Mouse (Mus musculus): ENCODE results near the gene Sub1.

Gene Sub1

GRCm38 (mm10) chr15:11996883-11997282 lies at the start of gene Sub1:
TSS of gene Sub1 (minus strand) at chr15:11996983.
- no peak for DNase-seq (ENCODE audit: low read depth)

- DNase-seq (ENCODE audit: low read depth), result no peak
Observed at GRCm38 (mm10) chr15:12040407-12040710, 43.6 kb upstream of the Sub1 start.

DNA sequence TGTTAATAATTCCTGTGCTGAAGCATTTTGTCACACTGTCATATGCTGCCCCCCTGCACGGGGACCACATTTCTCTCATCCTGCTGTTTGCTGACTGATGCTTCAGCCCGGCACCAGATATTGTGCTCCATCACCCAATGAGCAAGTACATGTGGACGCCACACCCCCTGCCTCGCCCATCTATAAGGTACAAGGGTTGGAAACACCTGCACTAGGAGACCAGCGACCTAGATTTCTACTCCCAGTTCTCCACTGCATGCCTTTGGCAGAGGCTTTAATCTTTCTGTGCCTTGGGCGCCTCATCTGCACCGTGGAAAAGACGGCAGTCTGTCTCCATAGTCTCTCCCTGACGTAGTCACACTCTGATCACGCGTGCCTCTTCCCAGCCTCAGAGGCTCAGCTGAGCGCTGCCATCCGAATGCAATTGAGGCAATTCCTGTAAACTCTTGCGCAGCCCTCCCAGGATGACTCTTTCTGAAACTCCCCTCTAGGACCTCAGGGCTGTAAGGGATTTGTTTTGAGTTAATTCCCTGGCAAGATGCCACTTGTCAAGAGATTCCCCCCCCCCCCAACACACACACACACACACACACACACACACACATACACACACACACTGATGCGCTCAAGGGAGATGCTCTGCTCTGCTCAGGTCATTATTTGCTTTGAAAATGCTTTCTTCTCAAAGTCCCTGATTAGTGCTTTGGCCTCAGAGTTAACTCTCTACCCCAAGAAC lies 43.1 kb upstream of the Sub1 start:
- DNase-seq (ENCODE audit: low read depth), result peak; percentile 37

DNA sequence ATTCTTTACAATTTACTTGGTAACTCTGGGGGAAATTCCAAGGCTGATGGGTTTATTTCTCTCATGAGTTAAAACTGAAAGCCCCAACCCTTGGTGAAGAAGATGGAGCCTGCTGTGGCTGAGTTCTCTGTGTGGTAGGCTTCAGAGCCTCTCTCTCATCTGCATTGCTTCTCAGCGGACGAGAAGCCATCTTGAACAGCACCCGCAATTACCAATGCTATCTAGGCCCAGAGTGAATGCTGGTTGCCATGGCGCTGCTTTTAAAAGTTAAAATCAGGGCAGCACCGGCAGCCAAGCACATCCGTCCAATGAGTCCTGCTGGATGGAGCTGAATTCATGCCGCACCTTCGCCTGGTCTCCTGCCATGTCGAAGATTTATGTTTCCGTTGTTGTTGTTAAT lies 42.5 kb upstream of the Sub1 start:
- DNase-seq (ENCODE audit: low read depth), result no peak

- DNase-seq (ENCODE audit: low read depth), result peak; percentile 48
Observed at GRCm38 (mm10) chr15:12037866-12038625, 41.3 kb upstream of the Sub1 start.

GRCm38 (mm10) chr15:12037217-12037616 lies 40.4 kb upstream of the Sub1 start:
- DNase-seq (ENCODE audit: low read depth), result peak; percentile 62

- no peak for DNase-seq (ENCODE audit: low read depth)
Observed at GRCm38 (mm10) chr15:12036675-12037074, 39.9 kb upstream of the Sub1 start.

DNA sequence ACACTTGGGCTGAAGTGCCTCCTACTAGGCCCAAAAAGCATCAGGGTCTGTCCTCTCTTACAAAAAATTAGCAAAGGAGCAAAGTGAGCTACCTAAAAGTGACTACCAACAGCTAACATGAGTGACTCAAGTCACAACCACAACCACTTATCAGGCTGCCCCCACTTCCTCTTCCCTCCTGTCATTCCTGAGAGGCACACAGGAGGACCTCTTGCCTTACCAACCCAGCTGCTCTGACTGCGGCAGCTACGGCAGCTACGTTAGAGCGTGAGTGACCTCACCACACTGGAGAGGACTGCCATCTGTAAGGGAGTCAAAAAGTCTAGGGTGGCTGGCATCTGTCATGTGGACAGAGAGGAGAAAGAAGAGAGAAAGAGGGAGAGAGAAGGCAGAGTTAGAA lies 37.5 kb upstream of the Sub1 start:
- DNase-seq (ENCODE audit: low read depth), result no peak

DNA sequence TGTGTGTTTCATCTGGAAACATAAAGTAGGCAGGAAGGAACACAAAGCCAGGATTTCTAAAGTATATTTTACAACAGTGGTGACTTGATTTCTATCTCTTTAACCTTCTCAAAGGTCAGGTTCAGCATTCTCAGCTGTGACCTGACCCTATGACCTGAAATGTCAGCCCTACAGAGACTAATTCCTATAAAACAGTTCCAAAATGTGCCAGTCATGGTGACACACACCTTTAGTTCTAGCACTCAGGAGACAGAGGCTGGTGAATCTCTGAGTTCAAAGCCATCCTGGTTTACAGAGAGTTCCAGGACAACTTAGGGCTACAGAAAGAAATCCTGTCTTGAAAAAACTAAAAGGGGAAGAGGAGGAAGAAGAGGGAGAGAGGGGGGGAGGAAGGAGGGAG lies 36.4 kb upstream of the Sub1 start:
- no peak for DNase-seq (ENCODE audit: low read depth)

DNA sequence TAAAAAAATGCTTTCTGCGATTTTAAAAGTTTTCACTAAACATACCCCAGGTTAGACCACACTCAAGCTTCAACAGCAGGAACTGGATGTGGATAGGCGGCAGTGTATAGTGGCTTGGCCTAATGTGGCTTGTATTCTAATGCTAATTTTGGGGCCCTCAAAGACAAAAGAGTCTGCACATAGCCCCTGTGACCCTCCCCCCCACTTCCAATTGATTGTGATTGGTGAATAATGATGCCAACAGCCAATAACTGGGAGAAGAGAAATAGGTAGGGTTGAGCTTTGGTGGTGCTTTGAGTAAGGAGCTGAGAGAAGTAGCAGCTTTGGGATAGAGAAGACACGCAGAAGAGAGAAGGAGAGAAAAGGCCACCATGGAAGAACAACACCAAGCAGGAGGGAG lies 35.7 kb upstream of the Sub1 start:
- no peak for DNase-seq (ENCODE audit: low read depth)

GRCm38 (mm10) chr15:12031861-12032260 lies 35.1 kb upstream of the Sub1 start:
- DNase-seq (ENCODE audit: low read depth), result no peak

DNA sequence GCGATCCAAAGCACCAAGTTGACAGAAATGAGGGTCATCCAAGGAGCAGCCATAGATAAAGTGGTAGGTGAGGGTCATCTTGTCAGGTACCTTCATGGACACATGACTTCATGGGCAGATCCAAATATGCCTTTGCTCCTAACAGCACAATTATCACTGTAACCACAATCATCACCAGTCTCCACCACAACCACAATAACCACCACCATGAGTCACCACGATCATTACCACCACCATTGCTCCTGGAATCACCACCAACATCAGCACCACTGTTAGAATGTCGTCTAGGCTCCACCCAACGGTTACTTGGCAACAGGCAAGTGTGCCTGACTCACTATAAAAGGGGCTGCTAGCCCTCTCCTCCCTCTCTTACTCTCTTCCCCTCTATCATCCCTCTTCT lies 33.4 kb upstream of the Sub1 start:
- peak; percentile 45 for DNase-seq (ENCODE audit: low read depth)

DNA sequence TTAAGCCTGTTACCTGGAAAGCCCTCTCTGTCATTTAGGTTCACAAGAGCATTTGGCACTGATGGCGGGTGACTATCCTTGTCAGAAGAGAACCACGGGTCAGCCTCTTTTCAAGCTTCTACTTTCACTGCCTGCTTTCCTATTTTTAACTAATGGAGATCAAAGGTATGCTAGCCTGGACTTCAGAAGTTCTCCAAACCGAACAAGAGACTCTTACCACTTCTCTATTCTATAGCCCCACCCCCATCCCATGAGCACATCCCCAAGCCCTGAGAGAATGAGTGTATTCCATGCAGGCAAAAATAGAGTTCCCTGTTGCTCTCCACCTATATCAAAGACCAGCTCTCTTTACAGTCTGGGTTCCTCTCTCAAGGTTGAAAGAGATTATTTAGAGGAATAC lies 31.0 kb upstream of the Sub1 start:
- no peak for DNase-seq (ENCODE audit: low read depth)

DNA sequence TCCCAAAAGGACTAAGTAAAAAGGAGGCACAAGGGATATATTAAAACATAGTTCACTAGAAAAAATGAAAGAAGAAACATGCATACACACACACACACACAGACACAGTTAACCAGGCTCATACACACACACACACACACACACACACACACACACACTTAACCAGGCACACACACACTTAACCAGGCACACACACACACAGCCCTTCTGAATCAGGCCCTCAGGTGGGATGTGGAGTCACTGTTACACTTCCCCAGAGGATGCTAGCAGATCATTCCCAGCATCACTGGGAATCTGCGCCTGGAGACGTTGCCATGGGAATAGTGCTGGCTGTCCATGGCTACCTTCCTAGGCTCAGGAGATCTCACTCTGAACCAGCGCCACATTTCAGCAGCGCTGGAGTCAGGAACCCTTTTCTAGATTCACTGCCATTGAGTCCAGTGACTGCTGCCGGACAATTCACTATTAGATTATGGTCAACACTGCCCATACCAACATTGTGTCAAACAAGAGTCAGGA lies 30.2 kb upstream of the Sub1 start:
- no peak for DNase-seq (ENCODE audit: low read depth)

- no peak for DNase-seq (ENCODE audit: low read depth)
Observed at GRCm38 (mm10) chr15:12026026-12026425, 29.2 kb upstream of the Sub1 start.

- DNase-seq (ENCODE audit: low read depth), result no peak
Observed at GRCm38 (mm10) chr15:12025341-12025740, 28.6 kb upstream of the Sub1 start.

DNA sequence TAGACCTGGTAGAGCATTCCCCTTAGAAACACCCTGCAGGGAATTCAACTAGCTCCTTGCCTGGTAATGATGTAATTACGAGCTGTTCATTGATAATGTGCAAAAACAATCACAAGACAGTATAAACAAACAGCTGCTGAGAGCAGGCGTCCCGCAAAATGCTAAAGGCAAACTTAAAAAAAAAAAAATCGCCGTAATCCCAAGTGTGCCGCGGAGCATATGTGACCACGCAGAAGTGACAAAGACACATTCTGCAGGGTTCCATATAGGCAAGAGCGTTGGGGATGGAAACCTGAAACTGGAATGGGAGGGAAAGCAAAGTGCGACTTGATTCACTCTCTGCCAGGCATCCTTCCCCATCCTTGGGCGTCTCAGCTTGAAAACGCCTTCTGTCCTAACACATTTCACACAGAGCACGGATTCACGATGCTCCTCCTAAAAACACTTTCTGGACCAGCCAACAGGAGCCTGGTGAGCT lies 28.0 kb upstream of the Sub1 start:
- DNase-seq (ENCODE audit: low read depth), result no peak

DNA sequence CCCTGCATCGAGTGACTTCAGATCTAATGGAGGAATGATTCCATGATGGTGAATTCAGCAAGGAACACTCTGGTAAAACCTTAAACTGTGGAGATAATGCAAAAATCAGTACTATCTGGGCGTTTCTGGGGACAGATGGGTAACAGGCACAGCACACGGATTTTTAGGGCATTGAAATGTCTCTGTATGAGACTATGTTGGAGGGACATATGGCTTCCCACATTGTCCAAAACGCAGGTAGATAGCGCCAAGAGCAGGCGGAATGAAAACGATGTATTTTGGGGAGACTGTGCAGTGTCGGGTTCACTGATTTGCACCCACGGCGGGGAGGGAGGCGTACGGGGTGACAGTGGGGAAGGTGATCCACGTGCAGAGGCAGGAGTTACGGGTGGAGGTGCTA lies 22.7 kb upstream of the Sub1 start:
- no peak for DNase-seq (ENCODE audit: low read depth)

DNA sequence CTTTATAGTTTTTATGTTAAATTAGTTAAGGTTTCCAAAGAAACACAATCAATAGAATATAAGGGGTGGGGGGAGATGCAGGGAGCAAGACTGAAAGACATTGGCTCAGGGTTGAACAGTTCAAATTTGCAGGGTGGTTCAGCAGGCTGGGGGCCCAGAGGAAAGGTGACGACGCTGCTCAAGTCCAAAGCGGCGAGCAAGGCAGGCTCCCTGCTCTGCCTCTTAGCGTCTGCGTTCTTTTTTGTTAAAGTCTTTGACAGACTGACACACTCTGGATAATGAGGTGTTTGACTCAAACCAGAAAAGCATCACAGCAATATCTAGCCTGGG lies 21.6 kb upstream of the Sub1 start:
- no peak for DNase-seq (ENCODE audit: low read depth)

DNA sequence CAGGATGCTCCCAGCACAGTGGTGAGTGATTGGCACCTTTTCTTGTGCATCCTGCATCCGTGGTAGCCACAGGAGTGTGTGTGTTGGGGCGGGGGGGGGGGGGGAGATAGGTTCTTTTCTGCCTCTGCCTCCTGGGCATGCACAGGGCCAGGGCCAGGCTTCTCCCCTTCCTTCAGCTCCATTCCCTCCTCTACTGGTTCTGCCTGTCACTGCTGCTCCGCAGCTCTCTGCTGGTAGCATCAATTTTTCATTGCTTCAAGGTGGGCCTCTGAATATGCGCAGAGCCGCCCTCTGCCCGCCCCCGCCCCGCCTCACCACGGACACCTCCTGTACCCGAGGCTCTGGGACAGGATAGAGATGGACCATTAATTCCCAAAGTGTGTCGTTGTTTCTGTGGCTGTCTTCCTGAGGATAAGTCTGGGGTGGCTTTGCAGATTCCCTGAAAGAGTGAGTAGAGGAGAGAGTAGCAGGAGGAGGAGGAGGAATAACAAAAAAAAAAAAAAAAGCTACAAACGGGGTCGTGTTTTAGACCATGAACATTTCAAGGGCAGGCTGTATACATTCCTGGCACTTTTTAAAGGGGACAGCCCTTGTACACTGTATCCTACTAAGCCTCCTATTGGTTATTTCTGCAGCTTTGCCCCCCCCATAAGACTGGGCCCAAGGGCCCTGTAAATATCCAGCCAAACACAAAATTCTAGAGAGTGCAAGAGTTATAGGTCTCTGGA lies 21.1 kb upstream of the Sub1 start:
- DNase-seq (ENCODE audit: low read depth), result no peak

DNA sequence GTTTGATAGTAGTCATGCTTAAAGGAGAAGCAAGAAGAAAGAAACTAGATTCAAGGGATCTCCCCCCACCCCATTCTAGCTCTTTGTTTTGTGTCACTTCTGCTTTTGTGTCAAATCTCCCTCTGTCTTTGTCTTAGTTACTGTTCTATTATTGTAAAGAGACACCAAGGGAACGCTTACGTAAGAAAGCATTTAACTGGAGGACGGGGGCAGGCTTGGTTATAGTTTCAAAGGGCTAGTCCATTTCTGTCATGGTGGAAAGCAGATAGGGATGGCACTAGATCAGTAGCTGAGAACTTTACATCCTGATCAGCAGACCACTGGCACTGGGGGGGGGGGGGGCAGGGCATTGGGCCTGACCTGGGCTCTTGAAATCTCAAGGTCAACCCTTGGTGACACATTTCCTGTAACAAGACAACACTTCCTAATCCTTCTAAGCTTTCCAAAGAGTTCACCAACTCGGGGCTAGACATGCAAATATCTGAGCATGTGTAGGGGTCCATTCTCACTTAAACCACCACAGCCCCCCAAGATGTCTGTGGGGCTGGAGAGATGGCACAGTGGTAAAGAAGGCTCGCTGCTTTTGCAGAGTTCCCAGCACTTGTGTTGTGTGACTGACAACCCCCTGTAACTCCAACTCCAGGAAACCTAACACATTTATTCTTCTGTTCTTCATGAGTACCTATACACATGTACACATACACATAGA lies 17.6 kb upstream of the Sub1 start:
- no peak for DNase-seq (ENCODE audit: low read depth)

GRCm38 (mm10) chr15:12013532-12014196 lies 16.9 kb upstream of the Sub1 start:
- no peak for DNase-seq (ENCODE audit: low read depth)
